Mouse (Mus musculus) kidney, embryonic 14.5 days (tissue): ENCODE measurements around the gene Pank1. TPM values are rescaled to one million over a fixed set of nuclear protein-coding genes. Genes with fewer than 3 reads are reported as not detected.

Experiments
- ATAC-seq: fragments of 200-750 bp; cut with Nextera tagmentation; 2 replicates; pipeline ENCODE4 v1.8.0; 2017; ENCODE audit warnings: moderate number of reproducible peaks, mild to moderate bottlenecking, moderate TSS enrichment, moderate library complexity; ENCODE audit not compliant: low FRiP score, low TSS enrichment
- H3K27ac ChIP-seq: fragments of 300-500 bp; sonication (generic); 2 replicates; pipeline ENCODE4 v1.5.1; 2014; ENCODE audit warnings: low read depth, mild to moderate bottlenecking, low read length, moderate library complexity, mixed read lengths
- H3K27me3 ChIP-seq: fragments of 300-500 bp; sonication (generic); 2 replicates; pipeline ENCODE4 v1.6.1; 2014; ENCODE audit warnings: mild to moderate bottlenecking, low read length; ENCODE audit not compliant: control insufficient read depth, insufficient read depth
- H3K36me3 ChIP-seq: fragments of 300-500 bp; sonication (generic); 2 replicates; pipeline ENCODE4 v1.6.1; 2014; ENCODE audit warnings: low read length, mixed read lengths; ENCODE audit not compliant: control insufficient read depth, insufficient read depth
- H3K4me1 ChIP-seq: fragments of 300-500 bp; sonication (generic); 2 replicates; pipeline ENCODE4 v1.6.1; 2014; ENCODE audit warnings: low read length, mixed read lengths; ENCODE audit not compliant: control insufficient read depth, insufficient read depth
- H3K4me2 ChIP-seq: fragments of 300-500 bp; sonication (generic); replicated peaks from 2 replicates; pipeline ENCODE4 v1.6.1; 2014; ENCODE audit warnings: low read depth, mild to moderate bottlenecking, low read length
- H3K4me3 ChIP-seq: fragments of 300-500 bp; sonication (generic); 2 replicates; pipeline ENCODE4 v1.5.1; 2014; ENCODE audit warnings: mild to moderate bottlenecking, low read length
- H3K9ac ChIP-seq: fragments of 300-500 bp; sonication (generic); 2 replicates; pipeline ENCODE4 v1.6.1; 2014; ENCODE audit warnings: low read depth, mild to moderate bottlenecking, low read length, moderate library complexity
- H3K9me3 ChIP-seq: fragments of 300-500 bp; sonication (generic); 2 replicates; pipeline ENCODE4 v1.6.1; 2016; ENCODE audit warnings: low read length; ENCODE audit not compliant: control insufficient read depth
- WGBS: fragments of 180-500 bp; shearing (Covaris S2); extraction: QIAGEN DNeasy Blood & Tissue Kit; methylation state at CpG from one replicate; pipeline ENCODE4 v1.1.7; 2014; 5-methylcytosine and 5-hydroxymethylcytosine counted together
- polyA plus RNA-seq: library from polyadenylated mRNA; unstranded; fragments of >200 nt; fragmentation: Nextera tagmentation; extraction: Ambion mirVana; gene quantifications from 2 replicates; pipeline ENCODE4 v1.2.1, GENCODE M21; 2014

Gene Pank1
- polyA plus RNA-seq, 1 experiment from 2014 or later: 10.7 TPM

DNA sequence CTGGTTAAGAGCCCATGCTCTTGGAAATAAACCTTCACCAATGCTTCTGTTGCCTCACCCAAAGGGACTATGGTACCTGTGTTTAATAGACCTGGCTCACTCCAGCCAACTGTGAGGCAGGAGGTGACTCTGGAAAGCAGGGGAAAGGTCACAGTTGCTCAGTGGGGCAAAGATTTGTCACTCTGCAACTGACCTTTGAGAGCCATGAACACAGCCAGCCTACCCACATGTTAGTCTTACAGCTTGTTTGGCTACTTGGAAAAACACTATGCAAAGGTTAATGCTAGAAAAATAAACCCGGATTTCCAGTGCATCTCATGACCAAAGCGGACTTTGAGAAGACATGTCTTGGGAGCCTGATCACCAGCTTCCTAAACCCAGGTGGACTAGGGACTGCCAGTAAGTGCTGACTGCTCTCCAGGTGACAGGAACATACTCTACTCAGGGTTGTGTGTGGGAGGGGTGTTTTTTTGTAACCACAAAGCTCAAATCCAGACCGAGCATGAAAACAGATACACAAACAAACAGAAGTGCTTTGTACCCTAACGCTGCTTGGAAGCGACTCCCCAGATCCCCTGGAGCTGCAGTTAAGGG lies 59.6 kb downstream of the Pank1 start:
- 85% methylated on average over 5 of the region's 5 CpGs for WGBS
- no peaks in the 10 kb centered on the region for H3K36me3 ChIP-seq
- ATAC-seq: no peak

DNA sequence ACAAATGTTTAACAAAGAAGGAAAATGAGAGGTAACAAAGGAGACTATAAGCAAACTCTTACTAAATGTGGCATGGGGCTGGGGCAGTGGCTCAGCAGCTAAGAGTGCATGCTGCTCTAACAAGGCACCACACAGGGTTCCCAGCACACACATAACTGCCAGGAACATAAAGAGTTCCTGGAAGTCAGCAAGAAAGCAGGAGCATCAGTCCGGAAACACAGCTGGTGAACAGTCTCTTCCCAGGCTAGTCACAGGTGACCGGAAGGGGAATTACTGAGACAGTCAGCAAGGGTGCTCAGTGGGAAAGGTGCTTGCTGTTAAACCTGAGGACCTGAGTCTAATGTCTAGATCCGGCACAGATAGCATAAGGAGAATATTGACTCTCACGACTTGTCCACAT lies 63.9 kb downstream of the Pank1 start:
- Histone ChIP-seq H3K27ac (no peak overlapping the region), H3K36me3 (no peaks in the 10 kb centered on the region; the same call in 1 of the 2 replicates), H3K4me2 (no peak overlapping the region), H3K27me3 (no peaks in the 10 kb centered on the region), H3K4me1 (no peaks in the 10 kb centered on the region), H3K4me3 (no peak overlapping the region), H3K9me3 (no peaks in the 10 kb centered on the region), H3K9ac (no peak overlapping the region)
- no peak for ATAC-seq
- 81% methylated on average over 4 of the region's 4 CpGs for WGBS

More for the DNA sequence above, 59.6 kb downstream of the Pank1 start:
- Histone ChIP-seq H3K27ac (no peak overlapping the region), H3K9me3 (no peaks in the 10 kb centered on the region), H3K4me3 (no peak overlapping the region), H3K9ac (no peak overlapping the region), H3K4me2 (no peak overlapping the region), H3K27me3 (no peaks in the 10 kb centered on the region), H3K4me1 (no peaks in the 10 kb centered on the region)

DNA sequence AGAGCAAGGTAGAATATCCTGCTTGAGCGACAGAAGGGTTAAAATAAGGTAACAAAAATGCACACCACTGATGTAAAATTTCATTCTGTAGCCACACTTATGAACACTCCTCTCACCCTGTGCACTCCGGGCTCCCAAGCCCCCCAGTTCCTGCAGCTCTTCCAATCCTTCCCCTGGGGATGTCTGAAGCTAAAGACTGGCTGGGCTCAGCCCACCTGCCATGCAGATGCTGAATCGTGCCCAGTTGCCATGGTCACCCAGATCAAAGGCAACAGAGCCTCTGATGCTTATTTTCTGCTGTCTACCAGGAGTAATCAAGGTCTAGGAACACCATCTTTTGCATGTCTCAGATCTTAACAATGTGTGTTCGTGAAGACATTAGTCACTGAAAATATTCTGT lies 64.6 kb downstream of the Pank1 start:
- WGBS: 41% methylated on average over 4 of the region's 4 CpGs

DNA sequence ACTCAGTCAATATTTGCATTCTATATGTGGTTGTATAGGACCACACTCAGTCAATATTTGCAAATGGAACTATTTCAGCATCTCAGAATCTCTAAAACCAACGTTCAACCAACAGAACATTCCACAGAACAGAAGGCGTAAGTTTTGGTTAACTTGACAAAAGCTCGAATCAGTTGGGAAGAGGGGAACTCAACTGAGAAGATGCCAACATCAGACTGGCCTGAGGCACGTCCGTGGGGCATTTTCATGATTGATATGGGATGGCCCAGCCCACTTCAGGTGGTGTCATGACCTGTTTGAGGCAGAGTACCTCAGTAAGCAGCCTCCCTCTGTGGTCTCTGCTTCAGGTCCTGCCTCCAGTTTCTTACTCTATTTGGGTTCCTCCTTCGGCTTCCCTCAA lies 65.3 kb downstream of the Pank1 start:
- H3K4me2 ChIP-seq: no peak overlapping the region
- 90% methylated on average over 6 of the region's 6 CpGs for WGBS

More for the DNA sequence above, 64.6 kb downstream of the Pank1 start:
- Histone ChIP-seq H3K36me3 (no peaks in the 10 kb centered on the region; the same call in 1 of the 2 replicates), H3K9me3 (no peaks in the 10 kb centered on the region), H3K9ac (no peak overlapping the region), H3K4me3 (no peak overlapping the region), H3K27me3 (no peaks in the 10 kb centered on the region), H3K27ac (no peak overlapping the region), H3K4me1 (no peaks in the 10 kb centered on the region), H3K4me2 (no peak overlapping the region)
- ATAC-seq: no peak

DNA sequence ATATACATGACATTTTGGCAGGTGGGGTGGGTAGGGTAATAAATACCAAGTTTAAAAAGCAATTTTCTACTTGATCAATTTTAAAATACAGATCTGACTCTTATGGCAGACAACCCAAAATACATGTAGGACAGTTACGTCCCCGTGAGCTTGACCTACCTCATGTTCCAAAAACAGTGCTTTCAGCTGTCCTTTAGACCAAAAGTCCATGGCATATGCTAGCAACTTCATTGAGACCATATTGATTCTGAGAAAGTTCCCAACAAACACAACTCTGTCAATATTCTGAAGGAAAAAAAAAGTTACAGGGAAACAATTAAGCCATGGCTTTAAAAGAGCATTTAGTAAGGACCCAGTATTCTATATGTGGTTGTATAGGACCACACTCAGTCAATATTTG lies 65.7 kb downstream of the Pank1 start:
- Histone ChIP-seq H3K9ac (no peak overlapping the region), H3K27ac (no peak overlapping the region), H3K27me3 (no peaks in the 10 kb centered on the region), H3K4me1 (no peaks in the 10 kb centered on the region), H3K36me3 (no peaks in the 10 kb centered on the region; the same call in 1 of the 2 replicates), H3K9me3 (no peaks in the 10 kb centered on the region), H3K4me3 (no peak overlapping the region), H3K4me2 (no peak overlapping the region)
- WGBS: 89% methylated on average over 2 of the region's 2 CpGs
- no peak for ATAC-seq

More for the DNA sequence above, 65.3 kb downstream of the Pank1 start:
- no peak overlapping the region for H3K27ac ChIP-seq
- H3K36me3 ChIP-seq: no peaks in the 10 kb centered on the region; the same call in 1 of the 2 replicates
- no peaks in the 10 kb centered on the region for H3K27me3 ChIP-seq
- no peak overlapping the region for H3K4me3 ChIP-seq
- H3K4me1 ChIP-seq: no peaks in the 10 kb centered on the region
- no peaks in the 10 kb centered on the region for H3K9me3 ChIP-seq
- H3K9ac ChIP-seq: no peak overlapping the region
- ATAC-seq: no peak

DNA sequence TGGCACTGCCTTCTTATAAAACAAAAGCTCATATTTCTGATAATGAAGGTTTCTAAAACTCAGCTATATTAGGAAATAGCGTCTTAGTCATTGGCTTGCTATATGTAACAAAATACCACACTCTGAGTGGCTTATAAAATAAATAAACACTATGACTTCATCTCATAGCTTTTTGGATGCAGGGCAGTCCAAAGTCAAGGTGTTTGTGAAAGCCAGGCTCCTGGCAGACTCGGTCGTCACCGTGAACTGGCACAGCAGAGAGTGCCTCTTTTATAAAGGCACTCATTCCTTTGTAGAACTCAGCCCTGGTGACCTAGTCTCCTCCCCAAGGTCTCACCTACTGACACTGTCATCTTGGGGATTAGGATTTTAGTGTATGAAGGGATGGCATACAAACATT lies 66.5 kb downstream of the Pank1 start:
- Histone ChIP-seq H3K36me3 (no peaks in the 10 kb centered on the region; the same call in 1 of the 2 replicates), H3K4me3 (no peak overlapping the region), H3K9ac (no peak overlapping the region), H3K27me3 (no peaks in the 10 kb centered on the region), H3K27ac (no peak overlapping the region), H3K9me3 (no peaks in the 10 kb centered on the region), H3K4me1 (no peaks in the 10 kb centered on the region), H3K4me2 (no peak overlapping the region)
- 91% methylated on average over 4 of the region's 4 CpGs for WGBS
- ATAC-seq: no peak

DNA sequence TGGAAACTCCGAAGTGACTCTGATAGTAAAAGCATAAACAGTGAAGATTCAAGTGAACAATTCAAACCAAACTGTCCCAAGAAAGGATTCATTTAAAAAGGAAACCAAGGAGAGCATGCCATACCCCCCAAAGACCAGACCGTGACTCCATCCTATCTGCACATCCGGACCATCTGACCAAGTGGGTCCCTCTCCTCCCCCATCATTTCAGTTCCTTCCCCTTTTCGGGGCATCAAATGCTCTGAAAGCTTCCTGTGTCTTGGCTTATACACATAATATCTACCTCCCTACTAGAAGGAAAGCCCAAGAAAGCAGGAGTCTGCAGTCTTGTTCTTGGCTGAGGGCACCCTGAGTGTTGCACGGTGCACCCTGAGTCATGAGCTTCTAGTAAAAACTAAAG lies 72.1 kb downstream of the Pank1 start:
- Histone ChIP-seq H3K4me1 (no peaks in the 10 kb centered on the region), H3K9me3 (no peaks in the 10 kb centered on the region), H3K4me2 (no peak overlapping the region), H3K27ac (no peak overlapping the region), H3K9ac (no peak overlapping the region), H3K4me3 (no peak overlapping the region), H3K36me3 (no peaks in the 10 kb centered on the region; the same call in 1 of the 2 replicates), H3K27me3 (no peaks in the 10 kb centered on the region)
- ATAC-seq: no peak
- WGBS: 83% methylated on average over 5 of the region's 5 CpGs

DNA sequence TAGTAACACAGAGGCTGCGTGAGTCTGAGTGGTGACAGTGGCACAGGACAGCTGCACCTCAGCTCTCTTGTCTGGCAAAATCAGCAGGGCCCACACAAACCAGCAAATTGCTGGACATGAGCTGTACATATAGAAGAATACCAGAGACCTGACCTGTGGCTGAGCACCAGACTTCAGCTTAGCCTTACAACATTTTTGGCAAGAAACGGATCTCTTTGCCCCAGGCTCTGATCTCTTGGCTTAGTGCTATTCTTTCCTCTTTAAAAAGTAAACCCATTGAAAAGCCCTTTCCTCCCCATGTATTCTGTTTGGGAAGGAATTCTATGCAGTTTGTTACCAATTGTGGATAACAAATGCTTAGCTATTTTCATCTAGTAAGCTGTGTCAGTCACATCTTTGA lies 74.2 kb downstream of the Pank1 start:
- no peak overlapping the region for H3K9ac ChIP-seq
- H3K27me3 ChIP-seq: no peaks in the 10 kb centered on the region
- WGBS: 88% methylated on average over 2 of the region's 2 CpGs

DNA sequence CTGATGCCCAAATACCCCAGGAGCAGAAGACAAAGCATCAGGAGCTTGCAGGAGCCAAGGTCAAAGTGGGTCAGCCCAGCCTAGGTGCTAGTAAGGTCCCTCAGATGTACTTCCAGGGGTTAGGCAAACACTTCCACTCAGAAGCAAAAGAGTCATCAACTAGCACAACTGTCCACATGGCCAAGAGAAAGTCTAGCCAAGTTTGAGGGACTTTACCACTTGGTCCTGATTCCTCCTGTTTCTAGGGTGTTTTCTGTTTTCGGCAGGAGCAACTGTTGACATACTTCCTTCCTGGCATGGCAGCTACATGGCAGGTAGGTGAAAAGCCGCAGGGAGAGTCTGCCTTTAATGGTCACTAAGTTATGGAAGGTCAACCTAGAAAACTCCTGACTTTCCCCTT lies 74.7 kb downstream of the Pank1 start:
- WGBS: 82% methylated on average over 2 of the region's 2 CpGs
- no peaks in the 10 kb centered on the region for H3K9me3 ChIP-seq
- no peak overlapping the region for H3K27ac ChIP-seq
- no peak overlapping the region for H3K9ac ChIP-seq
- no peaks in the 10 kb centered on the region for H3K4me1 ChIP-seq
- H3K4me2 ChIP-seq: no peak overlapping the region
- H3K36me3 ChIP-seq: no peaks in the 10 kb centered on the region
- no peak overlapping the region for H3K4me3 ChIP-seq
- no peak for ATAC-seq
- no peaks in the 10 kb centered on the region for H3K27me3 ChIP-seq

More for the DNA sequence above, 74.2 kb downstream of the Pank1 start:
- no peak for ATAC-seq
- Histone ChIP-seq H3K36me3 (no peaks in the 10 kb centered on the region), H3K27ac (no peak overlapping the region), H3K4me2 (no peak overlapping the region), H3K4me1 (no peaks in the 10 kb centered on the region), H3K9me3 (no peaks in the 10 kb centered on the region), H3K4me3 (no peak overlapping the region)
